9 mouse cellular contexts compared by ENCODE assay signal in genomic region chr8:126382749-126383148, GRCm38 (mm10). TPM values are rescaled to one million over a fixed set of nuclear protein-coding genes. Genes with fewer than 3 reads are reported as not detected.
DNase-seq lines count a peak whose midpoint lies in the region; ATAC-seq and TF ChIP-seq lines count a peak whose summit lies in the region.
"Had no signal": no experiment of that assay in that cellular context is flagged by ENCODE, and none has a peak within 500 bp of the region (broad histone marks: within the 10 kb centered on the region; RNA-seq: fewer than 3 reads in every experiment).

No protein-coding gene starts in this region.

- 62% methylated on average over 5 of the region's 5 CpGs for WGBS in heart, adult 2 months

- H3K4me3 ChIP-seq in heart, adult 2 months, result no peak overlapping the region
- H3K4me3 ChIP-seq: megakaryocyte, embryonic 14.5 days had no signal

- H3K36me3 ChIP-seq in heart, adult 2 months (ENCODE audit: control insufficient read depth, insufficient read depth, low read length), result no peaks in the 10 kb centered on the region

- TF ChIP-seq CTCF in heart, adult 2 months (IDR thresholded peaks at IDR 0.05), result peak; percentile 59

- peak; percentile 65 for ATAC-seq in frontal cortex, adult (ENCODE audit: low TSS enrichment)

- intact Hi-C loops in heart, adult 2 months (cut with DNase I), result loop anchor here (10.0 kb wide), 1 partner anchor 128 kb away; no protein-coding TSS in a partner anchor
- intact Hi-C loops in heart, postnatal 25 days (cut with DNase I), result no loop called here
- intact Hi-C loops in left cerebral cortex, postnatal 36 days (cut with DNase I), result loop anchor here (5.0 kb wide), 2 partner anchors 85 to 125 kb away; partner anchors contain the start of gene Slc35f3

- H3K27me3 ChIP-seq in heart, adult 2 months (ENCODE audit: control insufficient read depth, insufficient read depth, low read length), result no peaks in the 10 kb centered on the region; the same call in 1 of the 2 replicates

- TF ChIP-seq EP300 in heart, adult 2 months (IDR thresholded peaks at IDR 0.05; ENCODE audit: insufficient read depth, low read depth, low read length), result no peak

- H3K27ac ChIP-seq in heart, adult 2 months, result no peak overlapping the region

- H3K79me2 ChIP-seq in heart, adult 2 months (replicated peaks; ENCODE audit: control insufficient read depth, insufficient read depth, low read length), result no peaks in the 10 kb centered on the region

- no peaks in the 10 kb centered on the region for H3K4me1 ChIP-seq in heart, adult 2 months (ENCODE audit: control insufficient read depth, insufficient read depth, low read length)
- H3K4me1 ChIP-seq: megakaryocyte, embryonic 14.5 days had no signal

- no peak for TF ChIP-seq POLR2A in heart, adult 2 months (IDR thresholded peaks at IDR 0.05; ENCODE audit: insufficient read depth, low read depth, low read length)

- no peak overlapping the region for H3K9ac ChIP-seq in heart, adult 2 months (ENCODE audit: low read depth, low read length)

- DNase-seq in heart, adult 2 months, result no peak
- DNase-seq in heart, postnatal 25 days (ENCODE audit: low spot score), result no peak
- DNase-seq in A20 (ENCODE audit: low read depth, low spot score), result peak; percentile 41
- DNase-seq in adrenal gland, postnatal 36 days, result peak; percentile 31 to 56
- DNase-seq in left cerebral cortex, postnatal 36 days (ENCODE audit: low spot score in 2 of 2), result peak; percentile 30 to 43
- DNase-seq in right cerebral cortex, postnatal 25 days, result peak; percentile 43
- DNase-seq in yolk sac, embryonic 10.5 days (ENCODE audit: low spot score), result no peak

RNA-seq across cellular contexts. Expression of gene Coa6, which starts 39.6 kb away (rescaled TPM):
- total RNA-seq in heart, adult 2 months (2021), result 10 to 100 TPM; 24.1 to 28.9 TPM
- polyA plus RNA-seq in heart, adult 2 months (2012; rRNA removed), result 19.9 and 29.2 TPM in 2 replicates
- 10 to 100 TPM; 24.8 to 26.2 TPM for total RNA-seq in heart, postnatal 25 days (2021)
- 10 to 100 TPM; 23.1 to 33.4 TPM for total RNA-seq in adrenal gland, postnatal 36 days (2021)
- 10 to 100 TPM; 25.9 to 26.0 TPM for total RNA-seq in left cerebral cortex, postnatal 36 days (2021)

Comparison
In these comparisons a context has a peak if more than half of its experiments do, and no peak if none do; other contexts are left out.
1. DNase-seq: peak in A20 (single experiment), adrenal gland, postnatal 36 days (2 of 2), left cerebral cortex, postnatal 36 days (2 of 2) and right cerebral cortex, postnatal 25 days (single experiment); none in heart, adult 2 months (0 of 2), heart, postnatal 25 days (single experiment) and yolk sac, embryonic 10.5 days (single experiment).